Mouse (Mus musculus) neural tube, embryonic 10.5 days (tissue): ENCODE data around the gene Efna3.

ENCODE experiments used
- DNase-seq: peaks from one replicate; pipeline ENCODE4 v3.0.0-alpha.2; 2017; ENCODE audit warnings: low spot score; ENCODE audit errors: extremely low spot score

Gene Efna3

GRCm38 (mm10) chr3:89322514-89323165 lies at the start of gene Efna3:
Gene Efna3 (minus strand): TSS chr3:89322965.
- DNase-seq = peak; percentile 83

- no peak for DNase-seq
These were observed 44.6 kb upstream of the Efna3 start for GRCm38 (mm10) chr3:89367338-89367737.

GRCm38 (mm10) chr3:89365486-89366414 lies 43.0 kb upstream of the Efna3 start:
- DNase-seq = no peak

GRCm38 (mm10) chr3:89365153-89365485 lies 42.4 kb upstream of the Efna3 start, which contains the start of gene Dcst1:
Gene Dcst1 (minus strand): TSS chr3:89365253.
- DNase-seq = no peak

GRCm38 (mm10) chr3:89364631-89365030 lies 41.9 kb upstream of the Efna3 start:
- no peak for DNase-seq

GRCm38 (mm10) chr3:89361675-89362074 lies 38.9 kb upstream of the Efna3 start, which contains the start of gene Dcst2:
Gene Dcst2 (plus strand): TSS chr3:89361975.
- DNase-seq = no peak

GRCm38 (mm10) chr3:89360237-89360636 lies 37.5 kb upstream of the Efna3 start:
- DNase-seq = no peak

GRCm38 (mm10) chr3:89359630-89360029 lies 36.9 kb upstream of the Efna3 start:
- no peak for DNase-seq

- DNase-seq = no peak
These were observed 33.3 kb upstream of the Efna3 start for GRCm38 (mm10) chr3:89356029-89356428.

- no peak for DNase-seq
These were observed 32.7 kb upstream of the Efna3 start for GRCm38 (mm10) chr3:89355512-89355902.

GRCm38 (mm10) chr3:89354816-89355511 lies 32.2 kb upstream of the Efna3 start:
- DNase-seq = peak; percentile 87

GRCm38 (mm10) chr3:89351271-89351670 lies 28.5 kb upstream of the Efna3 start:
- DNase-seq = no peak

GRCm38 (mm10) chr3:89349869-89350501 lies 27.2 kb upstream of the Efna3 start, which contains the start of gene Adam15:
Gene Adam15 (minus strand): TSS chr3:89349996.
- peak; percentile 90 for DNase-seq

- DNase-seq = peak; percentile 42
These were observed 26.4 kb upstream of the Efna3 start for GRCm38 (mm10) chr3:89348911-89349868.

- no peak for DNase-seq
These were observed 25.2 kb upstream of the Efna3 start for GRCm38 (mm10) chr3:89347916-89348315.

GRCm38 (mm10) chr3:89346815-89347540 lies 24.2 kb upstream of the Efna3 start:
- no peak for DNase-seq

- DNase-seq = no peak
These were observed 20.5 kb upstream of the Efna3 start for GRCm38 (mm10) chr3:89343279-89343678.

GRCm38 (mm10) chr3:89341794-89342193 lies 19.0 kb upstream of the Efna3 start:
- DNase-seq = no peak

GRCm38 (mm10) chr3:89340465-89340864 lies 17.7 kb upstream of the Efna3 start:
- DNase-seq = peak; percentile 90
